Mouse (Mus musculus) midbrain, embryonic 14.5 days (tissue): Measurements from ENCODE around the gene Hspg2. TPM values are rescaled to one million over a fixed set of nuclear protein-coding genes. Genes with fewer than 3 reads are reported as not detected.

Experiments
- ATAC-seq: fragments of 200-750 bp; cut with Nextera tagmentation; 2 replicates; pipeline ENCODE4 v1.8.0; 2017; ENCODE audit warnings: moderate number of reproducible peaks, moderate library complexity; ENCODE audit not compliant: low FRiP score, low TSS enrichment
- DNase-seq: peaks from one replicate; pipeline ENCODE4 v3.0.0-alpha.2; 2015
- H3K27ac ChIP-seq: fragments of 300-500 bp; sonication (generic); replicated peaks from 2 replicates; pipeline ENCODE4 v1.5.1; 2014; ENCODE audit warnings: mild to moderate bottlenecking, low read depth, low read length, moderate library complexity
- H3K27me3 ChIP-seq: fragments of 300-500 bp; sonication (generic); 2 replicates; pipeline ENCODE4 v1.6.1; 2014; ENCODE audit warnings: low read length, control low read depth, mixed read lengths; ENCODE audit not compliant: control insufficient read depth, insufficient read depth
- H3K36me3 ChIP-seq: fragments of 300-500 bp; sonication (generic); 2 replicates; pipeline ENCODE4 v1.6.1; 2014; ENCODE audit warnings: low read length, control low read depth; ENCODE audit not compliant: control insufficient read depth, insufficient read depth
- H3K4me1 ChIP-seq: fragments of 300-500 bp; sonication (generic); 2 replicates; pipeline ENCODE4 v1.6.1; 2014; ENCODE audit warnings: mild to moderate bottlenecking, antibody characterized with exemption, low read length, control low read depth; ENCODE audit not compliant: control insufficient read depth, insufficient read depth
- H3K4me2 ChIP-seq: fragments of 300-500 bp; sonication (generic); 2 replicates; pipeline ENCODE4 v1.6.1; 2014; ENCODE audit warnings: mild to moderate bottlenecking, low read length, moderate library complexity
- H3K4me3 ChIP-seq: fragments of 300-500 bp; sonication (generic); replicated peaks from 2 replicates; pipeline ENCODE4 v1.5.1; 2014; ENCODE audit warnings: low read depth, low read length
- H3K9ac ChIP-seq: fragments of 300-500 bp; sonication (generic); replicated peaks from 2 replicates; pipeline ENCODE4 v1.6.1; 2014; ENCODE audit warnings: mild to moderate bottlenecking, low read length, moderate library complexity
- H3K9me3 ChIP-seq: fragments of 300-500 bp; sonication (generic); 2 replicates; pipeline ENCODE4 v1.6.1; 2016; ENCODE audit warnings: low read length, control low read depth, mixed read lengths; ENCODE audit not compliant: control insufficient read depth
- WGBS: fragments of 180-500 bp; shearing (Covaris S2); extraction: QIAGEN DNeasy Blood & Tissue Kit; methylation state at CpG from one replicate; pipeline ENCODE4 v1.1.7; 2014; 5-methylcytosine and 5-hydroxymethylcytosine counted together
- polyA plus RNA-seq: library from polyadenylated mRNA; unstranded; fragments of >200 nt; fragmentation: Nextera tagmentation; extraction: Ambion mirVana; gene quantifications from 2 replicates; pipeline ENCODE4 v1.2.1, GENCODE M21; 2014

Hspg2 gene
- polyA plus RNA-seq, 1 experiment from 2014 or later, result 7.6 TPM

DNA sequence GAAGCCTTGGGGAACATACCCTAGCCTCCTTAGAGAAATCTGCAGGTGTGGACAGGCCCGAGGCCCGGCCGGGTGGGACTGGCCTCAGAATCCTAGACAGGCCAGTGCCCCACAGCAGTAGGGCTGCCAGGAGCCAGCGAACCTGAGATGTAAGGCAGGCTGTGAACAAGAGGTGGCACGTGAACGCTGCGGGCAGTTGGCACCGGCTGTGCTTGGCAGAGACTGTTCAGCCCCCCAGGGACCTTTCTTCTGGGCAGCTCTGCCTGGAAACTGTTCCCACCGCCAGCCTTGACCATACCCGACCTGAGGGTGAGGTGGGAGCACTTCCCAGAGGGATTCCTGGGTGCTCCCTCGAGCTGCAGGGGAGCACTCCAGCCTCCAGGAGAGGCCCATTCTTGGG lies 24.0 kb downstream of the Hspg2 start:
- no peak for ATAC-seq
- WGBS, result 84% methylated on average over 11 of the region's 11 CpGs
- no peak overlapping the region for H3K27ac ChIP-seq
- no peak for DNase-seq
- H3K4me1 ChIP-seq, result peaks cover 15% of the 10 kb centered on the region; the same call in 1 of the 2 replicates
- H3K9ac ChIP-seq, result no peak overlapping the region
- H3K4me3 ChIP-seq, result no peak overlapping the region
- H3K27me3 ChIP-seq, result no peaks in the 10 kb centered on the region
- H3K9me3 ChIP-seq, result no peaks in the 10 kb centered on the region
- H3K36me3 ChIP-seq, result no peaks in the 10 kb centered on the region
- no peak overlapping the region for H3K4me2 ChIP-seq

DNA sequence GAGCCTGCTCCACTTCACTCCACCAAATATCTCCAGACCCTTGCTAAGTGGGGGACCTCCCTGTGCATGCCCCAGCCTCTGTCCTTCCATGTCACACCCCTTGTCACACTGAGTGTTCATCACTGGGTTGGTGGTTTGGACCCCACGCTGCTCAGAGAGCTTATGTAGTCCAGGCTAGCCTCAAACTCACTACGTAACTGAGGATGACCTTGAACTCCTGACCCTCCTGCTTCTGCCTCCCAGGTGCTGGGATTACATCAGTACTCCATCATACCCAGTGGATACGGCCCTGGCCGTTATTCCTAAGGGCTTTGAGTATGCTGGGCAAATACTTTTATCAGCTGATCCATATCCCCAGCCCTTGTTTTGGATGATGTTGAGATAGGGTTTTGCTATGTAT lies 24.6 kb downstream of the Hspg2 start:
- no peaks in the 10 kb centered on the region for H3K27me3 ChIP-seq
- ATAC-seq, result no peak
- no peaks in the 10 kb centered on the region for H3K36me3 ChIP-seq
- no peaks in the 10 kb centered on the region for H3K9me3 ChIP-seq
- no peak overlapping the region for H3K27ac ChIP-seq
- H3K4me2 ChIP-seq, result no peak overlapping the region
- DNase-seq, result no peak
- H3K4me1 ChIP-seq, result peaks cover 13% of the 10 kb centered on the region; the same call in 1 of the 2 replicates
- H3K4me3 ChIP-seq, result no peak overlapping the region
- H3K9ac ChIP-seq, result no peak overlapping the region
- 93% methylated on average over 4 of the region's 4 CpGs for WGBS

DNA sequence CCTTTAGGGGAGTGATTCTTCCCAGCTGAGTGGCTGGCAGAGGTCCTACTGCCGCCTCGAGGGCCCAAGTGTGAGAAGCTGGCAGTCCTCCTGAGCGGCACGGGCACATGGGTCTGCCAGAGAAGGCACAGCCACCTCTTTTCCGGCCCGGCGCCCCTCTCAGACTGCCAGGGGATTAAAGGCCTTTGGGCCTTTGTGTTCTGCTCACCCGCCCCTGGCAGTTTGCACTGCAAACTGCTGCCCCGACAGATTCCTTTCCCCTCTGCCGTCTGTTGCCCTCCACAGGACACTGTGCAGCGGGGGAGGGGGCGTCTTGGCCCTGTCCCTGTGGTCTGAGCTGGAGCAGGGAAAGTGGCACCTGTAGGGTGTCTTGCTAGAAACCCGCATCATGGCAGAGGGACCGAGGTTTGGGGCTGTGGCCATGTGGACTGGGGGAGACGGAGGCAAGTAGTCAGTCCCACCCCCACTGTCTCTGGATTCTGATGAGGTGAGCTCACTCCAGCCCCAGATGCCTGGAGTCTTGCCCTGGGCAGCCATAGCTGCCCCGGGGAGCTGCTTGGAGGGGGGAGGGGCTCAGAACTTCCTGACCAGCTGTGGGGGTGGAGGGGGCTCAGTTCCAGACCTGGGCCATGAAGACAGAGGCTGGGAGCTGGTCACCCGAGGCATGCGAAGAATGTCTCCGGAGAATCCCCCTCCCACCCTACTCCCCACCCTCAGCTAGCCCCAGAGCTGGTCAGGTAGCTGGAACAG lies 26.4 kb downstream of the Hspg2 start:
- no peaks in the 10 kb centered on the region for H3K9me3 ChIP-seq
- H3K27ac ChIP-seq, result peak overlapping the region; percentile 52; the same call in 1 of the 2 replicates
- no peak overlapping the region for H3K4me3 ChIP-seq
- H3K27me3 ChIP-seq, result no peaks in the 10 kb centered on the region
- H3K4me1 ChIP-seq, result peaks cover 7% of the 10 kb centered on the region; the same call in 1 of the 2 replicates
- ATAC-seq (no peak), DNase-seq (peak; percentile 63)
- no peaks in the 10 kb centered on the region for H3K36me3 ChIP-seq
- H3K4me2 ChIP-seq, result 0 out of 2 replicates have a peak overlapping the region, but pooled peaks have one; percentile 12
- no peak overlapping the region; the same call in 1 of the 2 replicates for H3K9ac ChIP-seq
- WGBS, result 8% methylated on average over 19 of the region's 19 CpGs

DNA sequence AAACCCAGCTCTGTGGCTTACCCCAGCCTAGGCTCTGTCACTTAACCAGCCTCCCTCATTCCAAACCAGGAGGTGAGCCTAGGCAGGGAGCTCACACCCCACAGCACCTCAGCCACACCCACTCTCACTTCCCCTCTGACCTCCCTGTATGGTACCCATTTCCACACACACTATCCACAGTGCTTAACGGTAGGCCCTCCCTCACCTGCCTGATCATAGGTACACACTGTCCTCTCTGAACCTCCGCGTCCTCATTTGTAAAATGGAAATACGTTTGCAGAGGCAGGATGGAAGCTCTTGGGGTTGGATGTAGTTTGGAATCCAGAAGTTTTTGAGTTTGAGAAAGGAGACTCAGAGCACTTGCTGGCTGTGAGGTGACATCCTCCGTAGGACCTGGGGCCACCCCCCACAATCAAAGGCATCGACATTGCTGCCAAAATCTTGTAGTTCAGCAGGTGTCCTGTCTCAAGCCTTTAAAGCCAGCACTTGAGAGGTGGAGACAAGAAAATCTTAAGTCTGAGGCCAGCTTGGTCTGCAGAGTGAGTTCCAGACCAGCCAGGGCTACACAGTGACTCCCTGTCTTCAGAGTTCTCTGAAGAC lies 27.0 kb downstream of the Hspg2 start:
- H3K4me2 ChIP-seq, result no peak overlapping the region
- ATAC-seq (no peak), DNase-seq (no peak)
- H3K9ac ChIP-seq, result no peak overlapping the region
- H3K9me3 ChIP-seq, result no peaks in the 10 kb centered on the region
- H3K4me3 ChIP-seq, result no peak overlapping the region
- peaks cover 7% of the 10 kb centered on the region; the same call in 1 of the 2 replicates for H3K4me1 ChIP-seq
- WGBS, result 62% methylated on average over 6 of the region's 6 CpGs
- H3K27ac ChIP-seq, result 0 out of 2 replicates have a peak overlapping the region, but pooled peaks have one; percentile 13
- H3K36me3 ChIP-seq, result no peaks in the 10 kb centered on the region
- H3K27me3 ChIP-seq, result no peaks in the 10 kb centered on the region

DNA sequence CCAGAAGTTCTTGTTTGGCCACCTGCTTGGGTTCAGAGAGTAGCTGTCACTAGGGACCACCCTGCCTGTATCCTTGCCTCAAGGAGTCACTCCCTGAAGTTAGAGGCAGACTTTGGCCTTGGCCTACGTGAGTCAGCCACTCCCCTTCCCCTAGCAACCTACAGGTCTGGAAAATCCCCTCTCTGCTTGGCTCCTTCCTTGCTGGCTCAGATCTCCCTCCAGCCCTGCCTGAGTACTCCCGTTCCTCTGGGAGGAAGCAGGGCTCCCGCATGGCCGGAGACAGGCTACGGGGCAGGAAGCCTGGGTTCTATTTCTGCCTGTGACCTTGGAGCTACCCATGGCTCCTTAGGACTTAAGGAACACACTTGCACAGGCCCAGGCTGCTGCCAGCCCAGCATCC lies 28.8 kb downstream of the Hspg2 start:
- ATAC-seq, result no peak
- H3K4me3 ChIP-seq, result no peak overlapping the region
- no peaks in the 10 kb centered on the region for H3K27me3 ChIP-seq
- H3K9ac ChIP-seq, result no peak overlapping the region
- no peaks in the 10 kb centered on the region for H3K9me3 ChIP-seq
- no peak overlapping the region for H3K4me2 ChIP-seq
- DNase-seq, result no peak
- WGBS, result 78% methylated on average over 5 of the region's 5 CpGs
- no peak overlapping the region for H3K27ac ChIP-seq
- no peaks in the 10 kb centered on the region for H3K36me3 ChIP-seq
- peaks cover 7% of the 10 kb centered on the region; the same call in 1 of the 2 replicates for H3K4me1 ChIP-seq

GRCm38 (mm10) chr4:137497892-137498722 lies 29.5 kb downstream of the Hspg2 start:
- ATAC-seq (no peak), DNase-seq (no peak)
- Histone ChIP-seq H3K27ac (no peak overlapping the region), H3K27me3 (no peaks in the 10 kb centered on the region), H3K4me1 (peaks cover 7% of the 10 kb centered on the region; the same call in 1 of the 2 replicates), H3K4me2 (no peak overlapping the region), H3K36me3 (no peaks in the 10 kb centered on the region), H3K4me3 (no peak overlapping the region), H3K9me3 (no peaks in the 10 kb centered on the region), H3K9ac (no peak overlapping the region)
- WGBS, result 72% methylated on average over 9 of the region's 9 CpGs

GRCm38 (mm10) chr4:137498882-137499583 lies 30.5 kb downstream of the Hspg2 start:
- ATAC-seq, result no peak
- peaks cover 7% of the 10 kb centered on the region; the same call in 1 of the 2 replicates for H3K4me1 ChIP-seq
- no peak overlapping the region for H3K9ac ChIP-seq
- no peaks in the 10 kb centered on the region for H3K9me3 ChIP-seq
- no peak for DNase-seq
- no peak overlapping the region for H3K4me2 ChIP-seq
- H3K27ac ChIP-seq, result no peak overlapping the region
- H3K4me3 ChIP-seq, result no peak overlapping the region
- 90% methylated on average over 9 of the region's 9 CpGs for whole genome bisulfite sequencing
- no peaks in the 10 kb centered on the region for H3K36me3 ChIP-seq
- no peaks in the 10 kb centered on the region for H3K27me3 ChIP-seq

DNA sequence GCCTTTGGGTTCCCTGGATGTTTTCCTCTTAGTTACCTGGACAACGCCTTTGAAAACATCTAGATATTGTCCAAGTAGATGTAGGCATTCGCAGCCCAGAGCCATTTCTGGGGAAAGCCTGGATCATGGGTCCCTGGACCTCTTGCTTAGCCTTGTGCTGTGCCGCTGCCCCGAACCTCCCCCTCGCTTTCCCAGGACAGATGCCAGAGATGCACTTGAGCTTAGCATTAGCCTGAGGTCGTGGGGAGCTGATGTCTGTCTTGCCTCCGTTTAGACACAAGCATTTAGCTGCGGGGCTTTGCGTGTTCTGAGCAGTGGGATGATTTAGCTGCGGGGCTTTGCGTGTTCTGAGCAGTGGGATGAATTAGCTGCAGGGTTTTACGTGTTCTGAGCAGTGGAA lies 31.6 kb downstream of the Hspg2 start:
- DNase-seq (no peak), ATAC-seq (no peak)
- Histone ChIP-seq H3K36me3 (no peaks in the 10 kb centered on the region), H3K9ac (no peak overlapping the region), H3K4me3 (no peak overlapping the region), H3K9me3 (no peaks in the 10 kb centered on the region), H3K4me1 (0 out of 2 replicates have a peak, but pooled peaks cover under 1% of the 10 kb centered on the region), H3K27me3 (no peaks in the 10 kb centered on the region), H3K4me2 (no peak overlapping the region), H3K27ac (no peak overlapping the region)
- WGBS, result 81% methylated on average over 12 of the region's 12 CpGs
